Mouse (Mus musculus) liver, postnatal 0 days (tissue): ENCODE data around the gene Fam166b. TPM values are rescaled to one million over a fixed set of nuclear protein-coding genes. Genes with fewer than 3 reads are reported as not detected.

Experiments
- ATAC-seq: fragments of 200-750 bp; cut with Nextera tagmentation; 2 replicates; pipeline ENCODE4 v1.8.0; 2017; ENCODE audit warnings: mild to moderate bottlenecking, moderate library complexity
- DNase-seq: peaks from one replicate; pipeline ENCODE4 v3.0.0-alpha.2; 2016
- H3K27ac ChIP-seq: fragments of 300-500 bp; sonication (generic); 2 replicates; pipeline ENCODE4 v1.5.1; 2014; ENCODE audit warnings: antibody characterized with exemption, moderate library complexity, mild to moderate bottlenecking, low read depth
- H3K27me3 ChIP-seq: fragments of 300-500 bp; sonication (generic); 2 replicates; pipeline ENCODE4 v1.6.1; 2014; ENCODE audit warnings: low read length, control low read depth, mixed read lengths; ENCODE audit not compliant: insufficient read depth
- H3K36me3 ChIP-seq: fragments of 300-500 bp; sonication (generic); replicated peaks from 2 replicates; pipeline ENCODE4 v1.6.1; 2014; ENCODE audit warnings: mild to moderate bottlenecking, control low read depth, low read length, moderate library complexity, mixed read lengths; ENCODE audit not compliant: insufficient read depth
- H3K4me1 ChIP-seq: fragments of 300-500 bp; sonication (generic); 2 replicates; pipeline ENCODE4 v1.6.1; 2014; ENCODE audit warnings: antibody characterized with exemption, mild to moderate bottlenecking, control low read depth; ENCODE audit not compliant: insufficient read depth
- H3K4me2 ChIP-seq: fragments of 300-500 bp; sonication (generic); 2 replicates; pipeline ENCODE4 v1.6.1; 2014; ENCODE audit warnings: low read depth, mild to moderate bottlenecking, low read length, moderate library complexity, mixed read lengths
- H3K4me3 ChIP-seq: fragments of 300-500 bp; sonication (generic); 2 replicates; pipeline ENCODE4 v1.5.1; 2014; ENCODE audit warnings: low read depth, low read length
- H3K9ac ChIP-seq: fragments of 300-500 bp; sonication (generic); replicated peaks from 2 replicates; pipeline ENCODE4 v1.6.1; 2014; ENCODE audit warnings: mild to moderate bottlenecking, moderate library complexity
- H3K9me3 ChIP-seq: fragments of 300-500 bp; sonication (generic); 2 replicates; pipeline ENCODE4 v1.6.1; 2016; ENCODE audit warnings: mild to moderate bottlenecking, control low read depth, low read length, mixed read lengths
- CTCF ChIP-seq: sonication (generic); IDR thresholded peaks from 2 replicates; pipeline ENCODE4 v1.5.1; 2016; ENCODE audit warnings: antibody characterized with exemption, low read depth
- EP300 ChIP-seq: IDR thresholded peaks from 2 replicates; pipeline ENCODE4 v1.6.1; 2016; ENCODE audit warnings: antibody characterized with exemption, low read depth, mild to moderate bottlenecking
- WGBS: fragments of 180-500 bp; shearing (Covaris S2); extraction: QIAGEN DNeasy Blood & Tissue Kit; methylation state at CpG from one replicate; pipeline ENCODE4 v1.1.7; 2014; ENCODE audit not compliant: insufficient replicate concordance; 5-methylcytosine and 5-hydroxymethylcytosine counted together
- polyA plus RNA-seq: library from polyadenylated mRNA; unstranded; fragments of >200 nt; fragmentation: Nextera tagmentation; extraction: Ambion mirVana; gene quantifications from 2 replicates; pipeline ENCODE4 v1.2.1, GENCODE M21; 2015

The Fam166b gene
- polyA plus RNA-seq, 1 experiment from 2014 or later, result 0.14 TPM

DNA sequence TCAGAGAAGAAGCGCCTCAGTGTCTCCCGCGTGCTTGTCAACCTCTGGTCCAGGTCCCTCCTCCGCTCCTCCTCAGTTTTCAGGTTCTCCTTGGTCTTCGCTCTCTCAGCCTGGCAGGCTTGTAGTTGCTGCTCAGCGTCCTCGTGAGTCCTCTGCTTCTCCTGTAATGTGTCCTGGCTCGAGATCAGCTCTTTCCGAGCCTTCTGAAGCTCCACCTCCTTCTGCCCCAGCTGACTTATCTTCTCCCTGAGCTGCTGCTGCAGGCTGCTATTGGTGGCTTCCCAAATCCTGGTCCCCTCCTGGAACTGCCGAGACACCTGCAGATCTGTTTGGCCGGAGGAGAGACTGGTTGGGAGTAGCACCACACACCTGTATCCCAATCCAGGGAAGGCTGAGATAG is 23.4 kb upstream of the Fam166b start:
- Histone ChIP-seq H3K4me2 (peak overlapping the region; percentile 53; the same call in 1 of the 2 replicates), H3K27ac (no peak overlapping the region), H3K9ac (no peak overlapping the region), H3K4me3 (no peak overlapping the region), H3K9me3 (no peaks in the 10 kb centered on the region), H3K4me1 (peaks cover 13% of the 10 kb centered on the region), H3K36me3 (peaks cover 6% of the 10 kb centered on the region), H3K27me3 (peaks cover 27% of the 10 kb centered on the region)
- TF ChIP-seq CTCF, result no peak
- TF ChIP-seq EP300, result no peak
- 45% methylated on average over 11 of the region's 11 CpGs for WGBS
- ATAC-seq (no peak), DNase-seq (no peak)

DNA sequence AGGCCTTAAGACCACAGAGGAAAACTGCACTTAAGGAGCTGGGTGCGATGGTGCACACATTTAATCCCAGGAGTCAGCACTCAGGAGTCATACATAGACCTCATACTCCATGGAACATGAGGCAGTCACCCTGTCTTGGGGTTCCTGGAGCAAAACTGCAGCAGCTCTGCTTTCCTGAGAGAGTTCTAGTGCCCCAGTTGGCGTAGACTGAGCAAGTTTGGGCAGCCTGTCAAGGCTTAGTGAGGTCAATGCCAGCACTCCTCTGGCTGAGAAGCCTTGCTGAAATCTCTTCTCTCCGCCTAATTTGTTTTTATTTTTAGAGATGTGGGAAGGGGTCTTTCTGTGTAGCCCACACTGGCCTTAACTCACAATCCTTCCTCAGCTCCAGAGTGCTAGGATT is 19.6 kb upstream of the Fam166b start:
- ATAC-seq (no peak), DNase-seq (no peak)
- WGBS, result 77% methylated on average over 3 of the region's 3 CpGs
- H3K9me3 ChIP-seq, result no peaks in the 10 kb centered on the region
- H3K4me3 ChIP-seq, result no peak overlapping the region
- H3K27ac ChIP-seq, result no peak overlapping the region
- peaks cover 21% of the 10 kb centered on the region for H3K36me3 ChIP-seq
- no peak overlapping the region for H3K9ac ChIP-seq
- TF ChIP-seq EP300, result no peak
- TF ChIP-seq CTCF, result no peak
- no peak overlapping the region for H3K4me2 ChIP-seq
- H3K27me3 ChIP-seq, result peaks cover 10% of the 10 kb centered on the region
- peaks cover 11% of the 10 kb centered on the region for H3K4me1 ChIP-seq

DNA sequence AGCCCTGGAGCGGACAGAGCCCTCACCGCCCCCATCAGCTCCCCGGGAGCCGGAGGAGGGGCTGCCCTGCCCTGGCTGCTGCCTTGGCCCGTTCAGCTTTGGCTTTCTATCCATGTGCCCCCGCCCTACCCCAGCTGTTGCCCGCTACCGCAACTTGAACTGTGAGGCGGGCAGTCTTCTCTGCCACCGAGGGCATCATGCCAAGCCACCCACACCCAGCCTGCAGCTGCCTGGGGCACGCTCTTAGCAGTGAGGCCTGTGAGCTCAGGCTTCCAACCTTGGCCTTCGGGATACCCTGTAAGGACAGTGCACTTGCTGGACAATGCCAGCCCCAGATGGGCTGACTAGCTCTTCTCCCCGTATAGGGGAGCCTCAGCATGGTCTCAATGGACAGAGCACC is 18.3 kb upstream of the Fam166b start:
- TF ChIP-seq EP300 (no peak), CTCF (no peak)
- 88% methylated on average over 13 of the region's 13 CpGs for WGBS
- H3K36me3 ChIP-seq, result peaks cover 21% of the 10 kb centered on the region
- no peaks in the 10 kb centered on the region for H3K9me3 ChIP-seq
- no peak overlapping the region for H3K9ac ChIP-seq
- ATAC-seq (no peak), DNase-seq (peak; percentile 16)
- no peak overlapping the region for H3K4me3 ChIP-seq
- H3K4me2 ChIP-seq, result no peak overlapping the region
- H3K27me3 ChIP-seq, result no peaks in the 10 kb centered on the region
- no peak overlapping the region for H3K27ac ChIP-seq
- H3K4me1 ChIP-seq, result peaks cover 6% of the 10 kb centered on the region

DNA sequence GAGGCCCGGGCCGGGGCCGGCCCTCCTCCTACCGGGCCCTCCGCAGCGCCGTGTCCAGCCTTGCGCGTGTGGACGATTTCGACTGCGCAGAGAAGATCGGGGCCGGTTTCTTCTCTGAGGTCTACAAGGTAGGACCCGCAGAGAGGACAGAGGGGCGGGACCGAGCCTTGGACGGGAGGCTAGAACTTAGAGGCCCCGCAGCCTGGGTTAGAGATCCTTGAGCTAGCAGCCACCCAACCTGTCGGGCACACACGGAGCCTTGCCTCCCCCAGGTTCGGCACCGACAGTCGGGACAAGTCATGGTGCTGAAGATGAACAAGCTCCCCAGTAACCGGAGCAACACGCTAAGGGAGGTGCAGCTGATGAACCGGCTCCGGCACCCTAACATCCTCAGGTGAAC is 14.6 kb upstream of the Fam166b start:
- peak overlapping the region; percentile 99 for H3K4me2 ChIP-seq
- ATAC-seq, result no peak
- TF ChIP-seq EP300, result no peak
- no peak for TF ChIP-seq CTCF
- peak; percentile 38 for DNase-seq
- H3K27me3 ChIP-seq, result no peaks in the 10 kb centered on the region
- H3K27ac ChIP-seq, result peak overlapping the region; percentile 83; the same call in 1 of the 2 replicates
- peaks cover 4% of the 10 kb centered on the region for H3K4me1 ChIP-seq
- H3K9ac ChIP-seq, result peak overlapping the region; percentile 78
- peaks cover 21% of the 10 kb centered on the region for H3K36me3 ChIP-seq
- H3K4me3 ChIP-seq, result peak overlapping the region; percentile 71
- WGBS, result 5% methylated on average over 28 of the region's 28 CpGs
- no peaks in the 10 kb centered on the region for H3K9me3 ChIP-seq

DNA sequence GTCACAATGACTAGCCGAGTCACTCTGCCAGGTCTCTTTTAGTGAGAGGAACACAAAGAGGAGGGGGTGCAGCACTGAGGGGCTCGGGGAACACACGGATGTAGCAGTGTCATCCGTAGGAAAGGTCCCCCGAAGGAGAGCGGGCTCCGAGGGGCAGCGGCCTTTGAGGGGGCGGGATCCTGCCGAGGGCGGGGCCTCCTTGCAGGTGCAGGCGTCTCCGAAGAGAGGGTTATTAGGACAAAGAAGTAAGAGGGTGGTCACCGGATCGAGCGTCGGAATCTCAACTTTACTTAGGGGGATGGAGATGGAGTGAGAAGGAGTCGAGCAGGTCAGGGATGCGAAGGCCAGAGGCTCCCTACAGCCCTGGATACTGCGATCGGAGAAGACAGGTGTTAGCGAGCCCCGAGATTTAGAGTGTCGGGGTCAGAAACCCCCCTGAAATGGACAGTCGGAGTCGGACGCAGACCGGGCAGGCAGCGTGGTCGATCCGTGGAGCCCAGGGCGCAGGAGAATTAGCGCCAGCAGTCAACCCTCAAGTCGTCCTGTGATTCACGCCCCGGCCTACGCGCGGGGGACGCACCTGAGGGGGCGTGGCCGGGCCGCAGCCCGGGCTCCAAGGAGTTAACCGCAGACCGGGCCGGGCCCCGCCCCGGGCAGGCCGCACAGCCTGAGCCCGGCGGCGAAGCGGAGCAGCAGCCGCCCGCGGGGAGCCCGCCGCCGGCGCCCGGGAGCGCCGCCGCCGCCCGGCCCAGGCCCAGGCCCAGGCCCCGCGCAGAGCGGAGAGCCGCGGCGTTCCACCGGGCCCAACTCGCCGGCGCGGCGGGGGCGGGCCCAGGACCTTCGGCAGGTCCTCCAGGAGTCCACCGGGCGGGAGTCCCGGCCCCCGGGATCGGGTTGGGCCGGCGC is 13.8 kb upstream of the Fam166b start:
- Histone ChIP-seq H3K9ac (peak overlapping the region; percentile 78), H3K27me3 (no peaks in the 10 kb centered on the region), H3K9me3 (no peaks in the 10 kb centered on the region), H3K4me2 (peak overlapping the region; percentile 99), H3K36me3 (peaks cover 16% of the 10 kb centered on the region), H3K4me1 (peaks cover 4% of the 10 kb centered on the region), H3K4me3 (peak overlapping the region; percentile 71), H3K27ac (peak overlapping the region; percentile 83)
- ATAC-seq (peak; percentile 77), DNase-seq (peak; percentile 78)
- TF ChIP-seq CTCF (no peak), EP300 (peak; percentile 15; the same call in 1 of the 2 replicates)
- WGBS, result under 1% methylated on average over 41 of the region's 88 CpGs

DNA sequence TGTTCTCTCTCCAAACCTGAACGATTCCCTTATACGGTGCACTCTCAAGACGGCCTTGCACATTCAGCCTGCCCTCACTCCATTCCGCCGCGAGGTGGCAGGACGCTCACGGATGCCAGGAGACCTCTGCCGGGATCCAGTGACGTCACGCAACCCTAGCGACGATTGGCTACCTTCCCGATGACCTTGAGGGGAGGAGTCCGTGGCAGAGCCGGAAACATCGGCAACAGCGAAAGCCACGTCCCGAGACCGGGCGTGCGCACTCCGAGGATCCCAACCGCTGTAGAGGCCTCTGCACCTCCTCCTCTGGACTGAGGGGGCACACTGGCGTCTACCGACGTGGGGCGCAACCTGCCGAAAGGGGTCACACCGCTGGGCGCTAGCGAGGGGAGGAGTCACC is 13.1 kb upstream of the Fam166b start:
- TF ChIP-seq EP300 (no peak), CTCF (peak; percentile 98)

More for the DNA sequence above, 13.1 kb upstream of the Fam166b start:
- H3K4me2 ChIP-seq, result peak overlapping the region; percentile 99
- peaks cover 4% of the 10 kb centered on the region for H3K4me1 ChIP-seq
- peak overlapping the region; percentile 83 for H3K27ac ChIP-seq
- H3K9ac ChIP-seq, result peak overlapping the region; percentile 78
- DNase-seq, result peak; percentile 98
- H3K4me3 ChIP-seq, result peak overlapping the region; percentile 71
- no peaks in the 10 kb centered on the region for H3K27me3 ChIP-seq
- no peaks in the 10 kb centered on the region for H3K9me3 ChIP-seq
- under 1% methylated on average over 33 of the region's 33 CpGs for WGBS
- peaks cover 12% of the 10 kb centered on the region for H3K36me3 ChIP-seq
- ATAC-seq, result peak; percentile 91
